Mouse (Mus musculus) brain, embryonic 14.5 days (tissue): Measurements from ENCODE around the gene Pla2g2d.

Experiments used
- CTCF ChIP-seq: fragments of 200-500 bp; IDR thresholded peaks from 2 replicates; pipeline ENCODE4 v1.5.1; 2012; ENCODE audit warnings: inconsistent platforms, mild to moderate bottlenecking, moderate library complexity, borderline replicate concordance; ENCODE audit not compliant: insufficient read depth, insufficient read length; ENCODE audit errors: extremely low read depth
- POLR2A ChIP-seq: fragments of 200-500 bp; IDR thresholded peaks from 2 replicates; pipeline ENCODE4 v1.6.1; 2012; ENCODE audit warnings: mild to moderate bottlenecking, inconsistent platforms, borderline replicate concordance; ENCODE audit not compliant: poor library complexity, insufficient read depth, insufficient read length, severe bottlenecking; ENCODE audit errors: extremely low read depth

DNA sequence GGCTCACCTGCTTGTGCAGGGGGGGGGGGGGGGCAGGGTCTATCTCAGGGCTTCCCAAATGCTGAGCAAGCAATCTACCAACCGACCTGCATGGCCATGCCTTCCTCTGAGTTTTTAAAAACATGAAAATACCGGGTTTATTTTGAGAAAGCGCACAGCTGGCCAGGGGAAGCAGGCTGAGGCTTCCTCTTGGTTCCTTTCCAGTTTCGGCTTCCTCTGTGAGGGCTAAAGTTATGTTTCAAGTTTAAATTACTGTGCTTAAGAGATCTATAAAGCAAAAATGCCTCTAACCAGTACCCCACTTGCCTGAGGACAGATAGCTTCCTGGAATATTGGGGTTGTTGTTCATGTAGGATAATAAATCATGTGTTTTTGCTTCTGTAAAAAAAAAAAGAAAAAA lies 10.6 kb downstream of the Pla2g2d start:
- TF ChIP-seq CTCF (no peak), POLR2A (no peak)
